Comparison of ENCODE assay signal across 30 mouse cellular contexts in the genomic region with DNA sequence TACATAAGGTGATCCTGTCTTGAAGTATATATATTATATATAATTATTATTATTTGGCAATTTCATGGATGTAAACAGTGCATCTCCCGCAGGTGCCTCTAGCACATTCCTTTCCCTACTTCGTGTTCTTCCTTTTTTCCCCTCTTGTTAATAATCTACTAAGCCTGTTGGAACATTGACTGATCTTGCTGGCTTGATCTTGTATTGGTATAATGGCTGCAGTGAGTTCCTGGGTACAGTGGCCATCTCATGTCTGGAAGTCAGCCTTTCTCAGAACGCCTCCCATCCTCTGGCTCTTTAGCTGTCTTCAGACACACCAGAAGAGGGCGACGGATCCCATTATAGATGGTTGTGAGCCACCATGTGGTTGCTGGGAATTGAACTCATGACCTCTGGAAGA. TPM values are rescaled to one million over a fixed set of nuclear protein-coding genes. Genes with fewer than 3 reads are reported as not detected.
DNase-seq lines count a peak whose midpoint lies in the region; ATAC-seq and TF ChIP-seq lines count a peak whose summit lies in the region.
"Had no signal": no experiment of that assay in that cellular context is flagged by ENCODE, and none has a peak within 500 bp of the region (broad histone marks: within the 10 kb centered on the region; RNA-seq: fewer than 3 reads in every experiment).

No protein-coding gene starts in this region.

- WGBS in liver, embryonic 14.5 days (ENCODE audit: insufficient replicate concordance), result 74% methylated on average over 5 of the region's 5 CpGs
- WGBS in liver, embryonic 12.5 days (ENCODE audit: insufficient replicate concordance), result 77% methylated on average over 5 of the region's 5 CpGs

- no peak overlapping the region for H3K27ac ChIP-seq in liver, embryonic 14.5 days
- no peak overlapping the region for H3K27ac ChIP-seq in liver, embryonic 12.5 days
- H3K27ac ChIP-seq: embryonic facial prominence, embryonic 10.5 days; embryonic facial prominence, embryonic 13.5 days; forebrain, embryonic 12.5 days; forebrain, embryonic 15.5 days; heart, embryonic 15.5 days; hindbrain, embryonic 10.5 days; hindbrain, embryonic 13.5 days had no signal

- no peaks in the 10 kb centered on the region for H3K36me3 ChIP-seq in liver, embryonic 14.5 days (replicated peaks; ENCODE audit: control insufficient read depth, insufficient read depth, low read depth)
- no peaks in the 10 kb centered on the region for H3K36me3 ChIP-seq in liver, embryonic 12.5 days
- H3K36me3 ChIP-seq: forebrain, embryonic 12.5 days; forebrain, embryonic 15.5 days; G1E; heart, embryonic 12.5 days; heart, embryonic 15.5 days; hindbrain, embryonic 10.5 days; hindbrain, embryonic 13.5 days had no signal

- no peak overlapping the region for H3K4me3 ChIP-seq in liver, embryonic 14.5 days (ENCODE audit: insufficient read depth in 1 of 2, low read depth in 2 of 2, low read length in 2 of 2)
- H3K4me3 ChIP-seq in liver, embryonic 12.5 days, result no peak overlapping the region
- H3K4me3 ChIP-seq: embryonic facial prominence, embryonic 10.5 days; embryonic facial prominence, embryonic 13.5 days; erythroblast, embryonic 14.5 days; forebrain, embryonic 12.5 days; forebrain, embryonic 15.5 days; heart, embryonic 12.5 days; heart, embryonic 15.5 days; hindbrain, embryonic 10.5 days; hindbrain, embryonic 13.5 days had no signal

- no peak for ATAC-seq in liver, embryonic 14.5 days (ENCODE audit: insufficient read depth)
- ATAC-seq in liver, embryonic 12.5 days, result no peak
- ATAC-seq: forebrain, embryonic 15.5 days; Patski had no signal

- no peaks in the 10 kb centered on the region for H3K9me3 ChIP-seq in liver, embryonic 14.5 days (ENCODE audit: control insufficient read depth, low read length)
- H3K9me3 ChIP-seq in liver, embryonic 12.5 days (replicated peaks), result no peaks in the 10 kb centered on the region
- H3K9me3 ChIP-seq: embryonic facial prominence, embryonic 10.5 days; embryonic facial prominence, embryonic 13.5 days; forebrain, embryonic 12.5 days; forebrain, embryonic 15.5 days; heart, embryonic 12.5 days; heart, embryonic 15.5 days; hindbrain, embryonic 13.5 days had no signal

- no peak for TF ChIP-seq EP300 in liver, embryonic 14.5 days (IDR thresholded peaks at IDR 0.05; ENCODE audit: low read depth)

- H3K9ac ChIP-seq in liver, embryonic 14.5 days (replicated peaks), result no peak overlapping the region
- no peak overlapping the region for H3K9ac ChIP-seq in liver, embryonic 12.5 days
- H3K9ac ChIP-seq: embryonic facial prominence, embryonic 13.5 days; forebrain, embryonic 12.5 days; forebrain, embryonic 15.5 days; heart, embryonic 12.5 days; heart, embryonic 15.5 days; hindbrain, embryonic 13.5 days had no signal

- 0 out of 2 replicates have a peak, but pooled peaks have one; percentile 3 for TF ChIP-seq CTCF in liver, embryonic 14.5 days (IDR thresholded peaks at IDR 0.05; ENCODE audit: low read depth)

- H3K4me2 ChIP-seq in liver, embryonic 14.5 days (ENCODE audit: low read depth), result no peak overlapping the region
- H3K4me2 ChIP-seq in liver, embryonic 12.5 days, result no peak overlapping the region
- H3K4me2 ChIP-seq: embryonic facial prominence, embryonic 13.5 days; forebrain, embryonic 12.5 days; forebrain, embryonic 15.5 days; heart, embryonic 12.5 days; heart, embryonic 15.5 days; hindbrain, embryonic 13.5 days had no signal

- H3K4me1 ChIP-seq in liver, embryonic 14.5 days (replicated peaks; ENCODE audit: control insufficient read depth in 2 of 2, insufficient read depth in 2 of 2, low read length in 1 of 2), result no peaks in the 10 kb centered on the region
- peaks cover 30% of the 10 kb centered on the region for H3K4me1 ChIP-seq in liver, embryonic 12.5 days

- peaks cover 30% of the 10 kb centered on the region for H3K27me3 ChIP-seq in liver, embryonic 14.5 days (ENCODE audit: control insufficient read depth, insufficient read depth, low read length)
- H3K27me3 ChIP-seq in liver, embryonic 12.5 days (replicated peaks), result peaks cover 44% of the 10 kb centered on the region
- H3K27me3 ChIP-seq: embryonic facial prominence, embryonic 13.5 days; heart, embryonic 12.5 days; heart, embryonic 15.5 days; Patski had no signal

- DNase-seq in kidney, adult 11 months, result peak; percentile 58
- no peak for DNase-seq in kidney, postnatal 4 days
- peak; percentile 85 for DNase-seq in kidney, adult 9 months
- DNase-seq in kidney, postnatal 14 days, result no peak
- DNase-seq in liver, embryonic 14.5 days (ENCODE audit: low read depth in 3 of 3, low spot score in 3 of 3), result no peak
- DNase-seq in thymus, postnatal 4 days, result no peak
- DNase-seq: adrenal gland, postnatal 10 days; adrenal gland, postnatal 36 days; B cell, adult 2 months; cerebellum, adult 11 months; cerebellum, postnatal 10 days; cerebellum, postnatal 36 days; embryo, embryonic 11 days; gastrocnemius, postnatal 25 days; heart, adult 18-20 months; heart, postnatal 10 days; heart, postnatal 36 days had no signal

RNA-seq across cellular contexts. Expression of a gene that starts 5.2 kb away (rescaled TPM):
- polyA plus RNA-seq in liver, embryonic 14.5 days (2012; rRNA removed), result 4.8 and 5.0 TPM in 2 replicates
- polyA plus RNA-seq in liver, embryonic 14.5 days (2014; fragmentation: Nextera tagmentation; extraction: Ambion mirVana), result 8.0 and 9.8 TPM in 2 replicates
- polyA plus RNA-seq in liver, embryonic 12.5 days (2016; fragmentation: Nextera tagmentation; extraction: Ambion mirVana), result 14.3 TPM in 2 replicates
- polyA plus RNA-seq: G1E had no signal

RNA-seq across cellular contexts. Expression of a gene that starts 33.7 kb away (rescaled TPM):
- polyA plus RNA-seq in liver, embryonic 14.5 days (2012; rRNA removed), result 2.1 and 3.1 TPM in 2 replicates
- 3.6 and 3.7 TPM in 2 replicates for polyA plus RNA-seq in liver, embryonic 14.5 days (2014; fragmentation: Nextera tagmentation; extraction: Ambion mirVana)
- 3.7 and 4.6 TPM in 2 replicates for polyA plus RNA-seq in liver, embryonic 12.5 days (2016; fragmentation: Nextera tagmentation; extraction: Ambion mirVana)
- polyA plus RNA-seq: erythroblast, embryonic 14.5 days; G1E had no signal

RNA-seq across cellular contexts. Expression of a gene that starts 57.4 kb away (rescaled TPM):
- 0.04 TPM in 1 of 2 replicates, not detected in the other for polyA plus RNA-seq in liver, embryonic 14.5 days (2012; rRNA removed)
- polyA plus RNA-seq in liver, embryonic 14.5 days (2014; fragmentation: Nextera tagmentation; extraction: Ambion mirVana), result not detected in 2 replicates
- polyA plus RNA-seq in liver, embryonic 12.5 days (2016; fragmentation: Nextera tagmentation; extraction: Ambion mirVana), result not detected in 2 replicates
- polyA plus RNA-seq: cortical plate, adult 2 months; embryonic facial prominence, embryonic 10.5 days; embryonic facial prominence, embryonic 13.5 days; erythroblast, embryonic 14.5 days; forebrain, embryonic 12.5 days; forebrain, embryonic 15.5 days; G1E; heart, embryonic 12.5 days; heart, embryonic 15.5 days; hindbrain, embryonic 13.5 days had no signal

Comparison
In these comparisons a context has a peak if more than half of its experiments do, and no peak if none do; other contexts are left out.
1. DNase-seq: peak in kidney, adult 11 months (single experiment) and kidney, adult 9 months (single experiment); none in kidney, postnatal 4 days (0 of 2), kidney, postnatal 14 days (single experiment), liver, embryonic 14.5 days (0 of 3) and thymus, postnatal 4 days (single experiment).